Mouse (Mus musculus) kidney, embryonic 14.5 days (tissue): ENCODE results near the gene Rdh12. TPM values are rescaled to one million over a fixed set of nuclear protein-coding genes. Genes with fewer than 3 reads are reported as not detected.
"Not testable (repeated sequence)": the region's sequence is repeated elsewhere in the genome, so short reads cannot be mapped to it uniquely, and the experiment has no call there.

Experiments used
- ATAC-seq: fragments of 200-750 bp; cut with Nextera tagmentation; 2 replicates; pipeline ENCODE4 v1.8.0; 2017; ENCODE audit warnings: moderate number of reproducible peaks, mild to moderate bottlenecking, moderate TSS enrichment, moderate library complexity; ENCODE audit not compliant: low FRiP score, low TSS enrichment
- H3K27ac ChIP-seq: fragments of 300-500 bp; sonication (generic); 2 replicates; pipeline ENCODE4 v1.5.1; 2014; ENCODE audit warnings: low read depth, mild to moderate bottlenecking, low read length, moderate library complexity, mixed read lengths
- H3K27me3 ChIP-seq: fragments of 300-500 bp; sonication (generic); 2 replicates; pipeline ENCODE4 v1.6.1; 2014; ENCODE audit warnings: mild to moderate bottlenecking, low read length; ENCODE audit not compliant: control insufficient read depth, insufficient read depth
- H3K36me3 ChIP-seq: fragments of 300-500 bp; sonication (generic); 2 replicates; pipeline ENCODE4 v1.6.1; 2014; ENCODE audit warnings: low read length, mixed read lengths; ENCODE audit not compliant: control insufficient read depth, insufficient read depth
- H3K4me1 ChIP-seq: fragments of 300-500 bp; sonication (generic); 2 replicates; pipeline ENCODE4 v1.6.1; 2014; ENCODE audit warnings: low read length, mixed read lengths; ENCODE audit not compliant: control insufficient read depth, insufficient read depth
- H3K4me2 ChIP-seq: fragments of 300-500 bp; sonication (generic); replicated peaks from 2 replicates; pipeline ENCODE4 v1.6.1; 2014; ENCODE audit warnings: low read depth, mild to moderate bottlenecking, low read length
- H3K4me3 ChIP-seq: fragments of 300-500 bp; sonication (generic); 2 replicates; pipeline ENCODE4 v1.5.1; 2014; ENCODE audit warnings: mild to moderate bottlenecking, low read length
- H3K9ac ChIP-seq: fragments of 300-500 bp; sonication (generic); 2 replicates; pipeline ENCODE4 v1.6.1; 2014; ENCODE audit warnings: low read depth, mild to moderate bottlenecking, low read length, moderate library complexity
- H3K9me3 ChIP-seq: fragments of 300-500 bp; sonication (generic); 2 replicates; pipeline ENCODE4 v1.6.1; 2016; ENCODE audit warnings: low read length; ENCODE audit not compliant: control insufficient read depth
- WGBS: fragments of 180-500 bp; shearing (Covaris S2); extraction: QIAGEN DNeasy Blood & Tissue Kit; methylation state at CpG from one replicate; pipeline ENCODE4 v1.1.7; 2014; 5-methylcytosine and 5-hydroxymethylcytosine counted together
- polyA plus RNA-seq: library from polyadenylated mRNA; unstranded; fragments of >200 nt; fragmentation: Nextera tagmentation; extraction: Ambion mirVana; gene quantifications from 2 replicates; pipeline ENCODE4 v1.2.1, GENCODE M21; 2014

The Rdh12 gene
- polyA plus RNA-seq, 1 experiment from 2014 or later, result 2.2 TPM

GRCm38 (mm10) chr12:79185160-79185559 is 23.6 kb upstream of the Rdh12 start:
- peaks cover 64% of the 10 kb centered on the region for H3K36me3 ChIP-seq
- H3K4me3 ChIP-seq, H3K27ac ChIP-seq, H3K4me1 ChIP-seq, H3K9ac ChIP-seq, ATAC-seq, H3K9me3 ChIP-seq, H3K4me2 ChIP-seq, H3K27me3 ChIP-seq: not testable (repeated sequence)
- WGBS, result 88% methylated on average over 5 of the region's 6 CpGs

DNA sequence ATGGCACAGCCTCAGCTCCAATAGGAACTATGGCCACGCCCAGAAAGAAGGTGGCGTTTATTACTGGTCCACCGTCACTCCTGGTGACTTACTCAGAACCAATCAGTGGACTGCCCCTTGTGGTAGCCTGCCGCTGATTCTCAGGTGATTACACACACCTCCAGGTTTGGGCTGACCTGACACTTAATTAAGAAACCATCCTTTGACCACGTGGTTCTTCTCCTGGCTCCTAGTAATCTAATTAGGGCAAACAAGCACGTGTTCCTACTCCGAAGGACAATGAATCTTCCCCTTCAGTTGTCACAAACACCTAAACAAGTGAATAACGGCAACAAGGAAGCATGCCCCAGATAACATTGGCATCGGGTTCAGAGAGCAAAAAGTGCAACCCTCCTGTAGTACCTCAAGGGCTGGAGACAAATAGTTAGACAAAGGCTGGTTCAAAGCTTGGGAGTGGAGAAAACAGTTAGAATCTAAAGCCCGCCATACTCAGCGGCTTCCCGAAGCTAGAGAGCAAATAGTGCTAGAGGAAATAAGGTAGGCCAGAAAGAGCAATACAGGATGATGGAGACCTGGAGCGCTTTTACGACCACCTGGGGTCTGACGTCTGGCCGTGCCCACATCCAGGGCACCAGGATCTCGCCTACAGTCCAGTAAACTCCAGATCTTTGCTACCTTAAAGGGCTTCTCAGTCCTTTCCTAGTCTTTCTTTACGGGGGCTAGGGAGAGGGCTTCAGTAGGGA is 17.6 kb upstream of the Rdh12 start:
- H3K27ac ChIP-seq, result 0 out of 2 replicates have a peak overlapping the region, but pooled peaks have one; percentile 18
- peak overlapping the region; percentile 65 for H3K4me3 ChIP-seq
- peaks cover 24% of the 10 kb centered on the region; the same call in 1 of the 2 replicates for H3K36me3 ChIP-seq
- H3K4me2 ChIP-seq, result peak overlapping the region; percentile 62
- ATAC-seq, result peak; percentile 92
- no peaks in the 10 kb centered on the region for H3K9me3 ChIP-seq
- no peaks in the 10 kb centered on the region for H3K27me3 ChIP-seq
- WGBS, result under 1% methylated on average over 18 of the region's 18 CpGs
- peaks cover 5% of the 10 kb centered on the region; the same call in 1 of the 2 replicates for H3K4me1 ChIP-seq
- H3K9ac ChIP-seq, result peak overlapping the region; percentile 64

- Histone ChIP-seq H3K4me1 (peaks cover 5% of the 10 kb centered on the region; the same call in 1 of the 2 replicates), H3K4me2 (peak overlapping the region; percentile 62), H3K27ac (no peak overlapping the region), H3K36me3 (peaks cover 18% of the 10 kb centered on the region; the same call in 1 of the 2 replicates), H3K4me3 (peak overlapping the region; percentile 65), H3K9me3 (no peaks in the 10 kb centered on the region), H3K27me3 (no peaks in the 10 kb centered on the region), H3K9ac (peak overlapping the region; percentile 64)
- peak; percentile 94 for ATAC-seq
- WGBS, result 5% methylated on average over 14 of the region's 14 CpGs
Measured at GRCm38 (mm10) chr12:79191701-79192100, 17.0 kb upstream of the Rdh12 start.

DNA sequence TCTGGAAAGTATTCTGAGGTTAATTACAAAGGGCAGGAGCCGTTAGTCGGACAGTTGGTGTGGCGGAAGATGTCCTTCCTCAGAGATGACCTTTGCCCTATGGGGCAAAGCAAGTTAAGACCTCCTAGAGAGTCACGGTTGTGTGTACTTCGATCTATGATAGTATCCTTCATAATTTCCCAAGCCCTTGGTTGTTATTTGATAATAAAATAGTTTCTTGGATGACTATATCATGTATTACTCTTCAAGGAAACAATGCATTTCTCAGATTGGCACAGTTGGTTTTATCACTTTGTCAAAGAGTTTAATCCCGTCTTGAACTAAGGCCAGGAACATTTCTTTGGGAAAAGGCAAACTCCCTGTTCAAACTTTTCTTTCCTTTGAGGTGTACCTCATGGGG is 16.5 kb upstream of the Rdh12 start, which contains the start of gene Rdh11:
Gene Rdh11 (minus strand): TSS at position 101 of the 400 bp plus-strand sequence.
- peak within 1 kb of the TSS; percentile 62 for H3K4me2 ChIP-seq
- no peaks in the 10 kb centered on the region for H3K27me3 ChIP-seq
- 61% methylated on average over 6 of the region's 6 CpGs for WGBS
- peaks cover 5% of the 10 kb centered on the region; the same call in 1 of the 2 replicates for H3K4me1 ChIP-seq
- H3K36me3 ChIP-seq, result peaks cover 13% of the 10 kb centered on the region; the same call in 1 of the 2 replicates
- peak within 1 kb of the TSS; percentile 65 for H3K4me3 ChIP-seq
- 0 out of 2 replicates have a peak within 1 kb of the TSS, but pooled peaks have one; percentile 18 for H3K27ac ChIP-seq
- no peak for ATAC-seq
- H3K9me3 ChIP-seq, result no peaks in the 10 kb centered on the region
- H3K9ac ChIP-seq, result peak within 1 kb of the TSS; percentile 64

GRCm38 (mm10) chr12:79193441-79193840 is 15.3 kb upstream of the Rdh12 start:
- Histone ChIP-seq H3K9ac (no peak overlapping the region), H3K4me1 (peaks cover 5% of the 10 kb centered on the region; the same call in 1 of the 2 replicates), H3K27ac (no peak overlapping the region), H3K9me3 (no peaks in the 10 kb centered on the region), H3K4me3 (no peak overlapping the region), H3K36me3 (peaks cover under 1% of the 10 kb centered on the region; the same call in 1 of the 2 replicates), H3K27me3 (no peaks in the 10 kb centered on the region), H3K4me2 (no peak overlapping the region)
- ATAC-seq, result no peak
- 3% methylated on average over 3 of the region's 3 CpGs for WGBS

DNA sequence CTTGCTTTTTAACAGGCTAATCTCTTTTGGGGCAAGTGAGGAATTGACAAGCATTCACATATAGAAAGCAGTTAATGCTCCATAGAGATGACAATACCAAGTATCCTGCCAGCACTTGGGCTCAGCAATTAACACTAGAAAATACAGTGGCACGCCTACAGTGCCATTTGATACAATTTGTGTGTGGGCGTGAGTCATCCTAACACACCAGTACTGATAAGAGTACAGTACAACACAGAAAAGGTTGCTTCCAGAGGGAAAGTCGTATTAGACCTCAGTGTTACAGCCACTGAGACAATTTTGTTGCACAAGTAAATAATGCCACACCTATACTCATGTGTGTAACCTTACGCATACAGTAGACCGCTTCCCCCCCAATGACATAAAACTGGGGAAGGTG is 11.6 kb upstream of the Rdh12 start:
- no peaks in the 10 kb centered on the region for H3K36me3 ChIP-seq
- no peaks in the 10 kb centered on the region for H3K9me3 ChIP-seq
- H3K4me1 ChIP-seq, result no peaks in the 10 kb centered on the region
- no peak overlapping the region for H3K4me2 ChIP-seq
- no peak overlapping the region for H3K27ac ChIP-seq
- 86% methylated on average over 5 of the region's 5 CpGs for WGBS
- H3K9ac ChIP-seq, result no peak overlapping the region
- H3K4me3 ChIP-seq, result no peak overlapping the region
- ATAC-seq, result no peak
- H3K27me3 ChIP-seq, result no peaks in the 10 kb centered on the region

GRCm38 (mm10) chr12:79201882-79202281 is 6.8 kb upstream of the Rdh12 start:
- no peak overlapping the region for H3K9ac ChIP-seq
- H3K4me2 ChIP-seq, result no peak overlapping the region
- WGBS, result 75% methylated on average over 3 of the region's 3 CpGs
- H3K4me1 ChIP-seq, result no peaks in the 10 kb centered on the region
- H3K36me3 ChIP-seq, result no peaks in the 10 kb centered on the region
- H3K27me3 ChIP-seq, result no peaks in the 10 kb centered on the region
- no peaks in the 10 kb centered on the region for H3K9me3 ChIP-seq
- H3K27ac ChIP-seq, result no peak overlapping the region
- H3K4me3 ChIP-seq, result no peak overlapping the region
- ATAC-seq, result no peak

DNA sequence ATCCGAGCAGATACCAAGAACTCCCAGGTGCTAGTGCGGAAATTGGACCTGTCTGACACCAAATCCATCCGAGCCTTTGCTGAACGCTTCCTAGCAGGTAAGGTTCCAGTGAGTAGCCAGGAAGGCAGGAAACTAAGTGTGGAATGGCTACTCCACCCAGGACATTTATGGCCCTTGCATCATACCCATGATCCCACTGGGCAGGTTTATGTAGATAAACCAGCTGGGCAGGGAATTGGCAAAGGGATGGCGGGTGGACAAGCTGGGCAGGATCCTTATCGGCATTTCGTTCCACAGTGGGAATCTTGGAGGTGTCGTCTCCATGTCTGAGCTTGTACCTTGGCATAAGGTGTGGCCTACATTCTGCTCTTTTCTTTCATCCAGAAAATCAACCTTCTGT is 2.7 kb downstream of the Rdh12 start:
- no peak overlapping the region for H3K4me3 ChIP-seq
- no peaks in the 10 kb centered on the region for H3K9me3 ChIP-seq
- H3K9ac ChIP-seq, result no peak overlapping the region
- WGBS, result 83% methylated on average over 8 of the region's 8 CpGs
- H3K36me3 ChIP-seq, result no peaks in the 10 kb centered on the region
- H3K27me3 ChIP-seq, result no peaks in the 10 kb centered on the region
- H3K4me1 ChIP-seq, result no peaks in the 10 kb centered on the region
- no peak for ATAC-seq
- no peak overlapping the region for H3K4me2 ChIP-seq
- H3K27ac ChIP-seq, result no peak overlapping the region

- H3K4me1 ChIP-seq, result peaks cover 4% of the 10 kb centered on the region; the same call in 1 of the 2 replicates
- H3K36me3 ChIP-seq, result no peaks in the 10 kb centered on the region
- H3K27ac ChIP-seq, result no peak overlapping the region
- no peak overlapping the region for H3K9ac ChIP-seq
- H3K27me3 ChIP-seq, result no peaks in the 10 kb centered on the region
- no peaks in the 10 kb centered on the region for H3K9me3 ChIP-seq
- 0 out of 2 replicates have a peak, but pooled peaks have one; percentile 20 for ATAC-seq
- WGBS, result 20% methylated on average over 5 of the region's 5 CpGs
- no peak overlapping the region for H3K4me3 ChIP-seq
- H3K4me2 ChIP-seq, result no peak overlapping the region
Measured at GRCm38 (mm10) chr12:79217511-79217910, 8.8 kb downstream of the Rdh12 start.
